Mouse (Mus musculus) megakaryocyte, embryonic 14.5 days (primary cell): ENCODE measurements around the gene Kat6b.

Experiments used
- FLI1 ChIP-seq: IDR thresholded peaks from 2 replicates; pipeline ENCODE4 v1.6.1; 2012; ENCODE audit warnings: low read length, inconsistent platforms, mixed read lengths
- GATA1 ChIP-seq: IDR thresholded peaks from 3 replicates; pipeline ENCODE4 v1.6.1; 2012; ENCODE audit warnings: mixed read lengths, low read length, inconsistent platforms, borderline replicate concordance

- TF ChIP-seq FLI1 (no peak), GATA1 (no peak)
Observed at GRCm38 (mm10) chr14:21547965-21548364, 66.7 kb downstream of the Kat6b start.
